Mouse (Mus musculus): Measurements from ENCODE around the gene Slc39a13. TPM values are rescaled to one million over a fixed set of nuclear protein-coding genes. Genes with fewer than 3 reads are reported as not detected.
A peak's percentile ranks its signal among the peaks of the same experiment; 100 is the strongest.

Slc39a13 gene
- 29.7 and 32.3 TPM in 2 replicates for polyA plus RNA-seq (2014; fragmentation: Nextera tagmentation; extraction: Ambion mirVana)

DNA sequence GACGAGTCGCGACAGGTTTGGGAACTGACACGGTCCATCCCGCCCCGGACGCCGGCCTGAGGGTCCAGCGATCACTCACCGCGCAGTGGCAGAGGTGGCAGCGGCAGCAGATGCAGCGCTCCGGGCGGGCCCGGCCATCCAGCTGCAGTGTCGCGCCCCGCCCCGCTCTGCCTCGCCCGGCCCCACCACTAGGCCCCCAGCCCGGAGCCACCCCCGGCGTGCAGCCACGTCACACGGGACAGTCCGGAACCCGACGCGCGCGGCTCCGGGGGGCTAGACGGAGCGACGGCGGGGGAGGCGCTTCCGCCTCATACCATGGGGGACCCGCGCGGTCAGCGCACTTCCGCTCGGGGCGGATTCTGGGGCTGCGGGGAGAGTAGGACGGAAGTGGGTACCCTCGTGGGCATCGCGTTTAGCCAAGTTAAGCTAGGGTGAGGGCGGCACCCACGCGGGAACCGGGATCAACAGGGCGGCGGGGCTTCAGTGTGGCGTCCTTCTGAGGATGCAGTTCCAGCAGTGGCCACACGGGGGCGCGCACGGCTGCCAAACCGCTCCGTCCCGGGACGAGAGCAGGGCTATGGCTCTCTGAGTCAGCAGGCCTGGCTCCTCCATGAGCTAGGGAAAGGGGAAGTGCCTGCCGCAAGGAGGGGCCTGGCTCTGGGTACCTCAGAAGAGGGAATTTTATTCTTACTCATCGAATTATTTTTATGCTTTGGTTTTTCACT, at the start of gene Slc39a13:
Slc39a13 (minus strand) TSS at position 342 of the 725 bp plus-strand sequence.
- Histone ChIP-seq H3K9ac (ENCODE audit: low read length) (peak within 1 kb of the TSS; percentile 57), H3K4me1 (replicated peaks; ENCODE audit: control insufficient read depth, insufficient read depth, low read length) (peaks cover 12% of the 10 kb centered on the region), H3K36me3 (ENCODE audit: control insufficient read depth, insufficient read depth, low read length) (peaks cover 9% of the 10 kb centered on the region; the same call in 1 of the 2 replicates), H3K4me2 (ENCODE audit: low read length) (peak within 1 kb of the TSS; percentile 65), H3K9me3 (ENCODE audit: control insufficient read depth, low read length) (no peaks in the 10 kb centered on the region), H3K4me3 (ENCODE audit: low read depth, low read length) (peak within 1 kb of the TSS; percentile 71), H3K27me3 (replicated peaks; ENCODE audit: control insufficient read depth, insufficient read depth, low read length) (no peaks in the 10 kb centered on the region), H3K27ac (ENCODE audit: low read depth) (peak within 1 kb of the TSS; percentile 79)
- under 1% methylated on average over 63 of the region's 69 CpGs for WGBS
- DNase-seq (ENCODE audit: low spot score) (peak; percentile 100), ATAC-seq (replicated peaks; ENCODE audit: low FRiP score, low TSS enrichment, low read depth) (peak; percentile 97)

GRCm38 (mm10) chr2:91119551-91119950, 49.3 kb upstream of the Slc39a13 start:
- Histone ChIP-seq H3K9ac (ENCODE audit: low read length) (no peak overlapping the region), H3K9me3 (ENCODE audit: control insufficient read depth, low read length) (no peaks in the 10 kb centered on the region), H3K27ac (ENCODE audit: low read depth) (no peak overlapping the region), H3K4me3 (ENCODE audit: low read depth, low read length) (no peak overlapping the region), H3K4me2 (ENCODE audit: low read length) (no peak overlapping the region), H3K4me1 (replicated peaks; ENCODE audit: control insufficient read depth, insufficient read depth, low read length) (0 out of 2 replicates have a peak, but pooled peaks cover 3% of the 10 kb centered on the region), H3K36me3 (ENCODE audit: control insufficient read depth, insufficient read depth, low read length) (no peaks in the 10 kb centered on the region), H3K27me3 (replicated peaks; ENCODE audit: control insufficient read depth, insufficient read depth, low read length) (no peaks in the 10 kb centered on the region; the same call in 1 of the 2 replicates)
- WGBS = 90% methylated on average over 6 of the region's 6 CpGs
- no peak for ATAC-seq (replicated peaks; ENCODE audit: low FRiP score, low TSS enrichment, low read depth)
- no peak for DNase-seq (ENCODE audit: low spot score)

GRCm38 (mm10) chr2:91119061-91119460, 48.8 kb upstream of the Slc39a13 start:
- Histone ChIP-seq H3K9ac (ENCODE audit: low read length) (no peak overlapping the region), H3K4me1 (replicated peaks; ENCODE audit: control insufficient read depth, insufficient read depth, low read length) (0 out of 2 replicates have a peak, but pooled peaks cover 3% of the 10 kb centered on the region), H3K9me3 (ENCODE audit: control insufficient read depth, low read length) (no peaks in the 10 kb centered on the region), H3K4me2 (ENCODE audit: low read length) (no peak overlapping the region), H3K4me3 (ENCODE audit: low read depth, low read length) (no peak overlapping the region), H3K27ac (ENCODE audit: low read depth) (no peak overlapping the region), H3K27me3 (replicated peaks; ENCODE audit: control insufficient read depth, insufficient read depth, low read length) (no peaks in the 10 kb centered on the region; the same call in 1 of the 2 replicates), H3K36me3 (ENCODE audit: control insufficient read depth, insufficient read depth, low read length) (no peaks in the 10 kb centered on the region)
- ATAC-seq (replicated peaks; ENCODE audit: low FRiP score, low TSS enrichment, low read depth) (no peak), DNase-seq (ENCODE audit: low spot score) (no peak)
- WGBS = 92% methylated on average over 19 of the region's 19 CpGs

DNA sequence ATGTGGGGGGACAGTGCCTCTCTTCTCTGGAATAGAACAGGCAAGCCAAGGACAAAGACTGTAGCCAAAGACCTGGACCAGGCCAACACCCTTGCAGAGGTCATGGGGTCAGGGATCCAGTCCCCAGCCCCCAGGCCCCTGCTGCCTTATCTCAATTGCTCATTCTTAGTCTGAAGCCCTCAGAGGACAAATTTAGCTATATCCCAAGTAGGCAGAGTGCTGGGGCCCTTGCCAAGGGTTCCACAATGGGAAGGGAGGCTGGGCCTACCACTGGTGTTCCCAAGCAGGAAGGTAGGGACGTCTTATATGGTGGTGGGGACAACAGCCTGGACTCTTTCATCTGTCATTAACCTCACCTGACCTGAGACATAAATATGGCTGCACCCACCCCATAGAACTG, 48.4 kb upstream of the Slc39a13 start:
- H3K9ac ChIP-seq (ENCODE audit: low read length) = no peak overlapping the region
- H3K9me3 ChIP-seq (ENCODE audit: control insufficient read depth, low read length) = no peaks in the 10 kb centered on the region
- H3K36me3 ChIP-seq (ENCODE audit: control insufficient read depth, insufficient read depth, low read length) = no peaks in the 10 kb centered on the region
- 0 out of 2 replicates have a peak, but pooled peaks cover 3% of the 10 kb centered on the region for H3K4me1 ChIP-seq (replicated peaks; ENCODE audit: control insufficient read depth, insufficient read depth, low read length)
- no peak for DNase-seq (ENCODE audit: low spot score)
- no peak for ATAC-seq (replicated peaks; ENCODE audit: low FRiP score, low TSS enrichment, low read depth)
- no peaks in the 10 kb centered on the region; the same call in 1 of the 2 replicates for H3K27me3 ChIP-seq (replicated peaks; ENCODE audit: control insufficient read depth, insufficient read depth, low read length)
- 58% methylated on average over 1 of the region's 1 CpGs for WGBS
- no peak overlapping the region for H3K4me3 ChIP-seq (ENCODE audit: low read depth, low read length)
- H3K27ac ChIP-seq (ENCODE audit: low read depth) = no peak overlapping the region
- no peak overlapping the region for H3K4me2 ChIP-seq (ENCODE audit: low read length)

- Histone ChIP-seq H3K4me1 (replicated peaks; ENCODE audit: control insufficient read depth, insufficient read depth, low read length) (0 out of 2 replicates have a peak, but pooled peaks cover 3% of the 10 kb centered on the region), H3K27me3 (replicated peaks; ENCODE audit: control insufficient read depth, insufficient read depth, low read length) (no peaks in the 10 kb centered on the region; the same call in 1 of the 2 replicates), H3K9ac (ENCODE audit: low read length) (no peak within 1 kb of the TSS), H3K36me3 (ENCODE audit: control insufficient read depth, insufficient read depth, low read length) (no peaks in the 10 kb centered on the region), H3K4me2 (ENCODE audit: low read length) (no peak within 1 kb of the TSS), H3K4me3 (ENCODE audit: low read depth, low read length) (no peak within 1 kb of the TSS), H3K27ac (ENCODE audit: low read depth) (no peak within 1 kb of the TSS), H3K9me3 (ENCODE audit: control insufficient read depth, low read length) (no peaks in the 10 kb centered on the region)
- ATAC-seq (replicated peaks; ENCODE audit: low FRiP score, low TSS enrichment, low read depth) (no peak), DNase-seq (ENCODE audit: low spot score) (no peak)
- WGBS = 82% methylated on average over 11 of the region's 11 CpGs
These were observed 47.5 kb upstream of the Slc39a13 start, which contains the start of gene Mybpc3 for GRCm38 (mm10) chr2:91117585-91118275. Gene Mybpc3, plus strand, starts transcription at chr2:91118144.

DNA sequence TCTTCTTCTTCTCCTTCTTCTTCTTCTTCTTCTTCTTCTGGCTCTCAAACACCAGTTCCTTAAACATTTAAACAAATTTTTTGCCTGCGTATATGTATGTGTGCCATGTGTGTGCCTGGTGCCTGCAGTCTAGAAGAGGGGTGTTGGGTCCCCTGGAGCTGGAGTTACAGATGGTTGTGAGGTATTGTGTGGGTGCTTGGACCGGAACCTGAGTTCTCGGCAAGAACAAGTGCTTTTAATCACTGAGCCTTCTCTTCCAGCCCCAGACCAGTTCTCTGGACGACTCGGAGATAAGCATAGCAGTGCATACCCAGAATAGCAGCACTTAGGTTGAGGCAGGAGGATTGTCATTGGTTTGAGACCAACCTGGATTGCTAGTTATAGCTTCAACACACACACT, 46.6 kb upstream of the Slc39a13 start:
- Histone ChIP-seq H3K27ac (ENCODE audit: low read depth) (no peak overlapping the region), H3K4me2 (ENCODE audit: low read length) (no peak overlapping the region), H3K27me3 (replicated peaks; ENCODE audit: control insufficient read depth, insufficient read depth, low read length) (no peaks in the 10 kb centered on the region; the same call in 1 of the 2 replicates), H3K9ac (ENCODE audit: low read length) (no peak overlapping the region), H3K4me1 (replicated peaks; ENCODE audit: control insufficient read depth, insufficient read depth, low read length) (0 out of 2 replicates have a peak, but pooled peaks cover 3% of the 10 kb centered on the region), H3K9me3 (ENCODE audit: control insufficient read depth, low read length) (no peaks in the 10 kb centered on the region), H3K36me3 (ENCODE audit: control insufficient read depth, insufficient read depth, low read length) (no peaks in the 10 kb centered on the region), H3K4me3 (ENCODE audit: low read depth, low read length) (no peak overlapping the region)
- DNase-seq (ENCODE audit: low spot score) (no peak), ATAC-seq (replicated peaks; ENCODE audit: low FRiP score, low TSS enrichment, low read depth) (no peak)
- 86% methylated on average over 5 of the region's 5 CpGs for WGBS

DNA sequence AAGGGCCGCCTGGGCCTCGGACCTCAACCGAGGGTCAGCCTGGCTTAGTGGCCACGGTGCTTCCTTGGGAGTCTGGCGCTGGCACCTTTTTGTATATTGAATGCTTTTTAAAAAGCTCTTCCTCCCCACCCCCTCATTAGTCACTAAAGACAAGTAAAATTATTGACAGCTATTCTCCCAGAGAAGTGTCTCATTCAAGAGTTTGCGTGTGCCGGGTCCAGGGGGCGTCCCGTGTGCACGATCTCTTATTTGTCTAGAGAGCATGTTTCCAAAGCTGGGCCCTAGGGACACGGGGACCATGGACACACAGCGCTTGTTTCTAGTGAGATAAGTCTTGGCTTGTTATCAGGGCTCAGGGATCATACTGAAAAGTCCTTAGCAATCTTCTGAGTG, 45.4 kb upstream of the Slc39a13 start:
- H3K27ac ChIP-seq (ENCODE audit: low read depth) = no peak overlapping the region

DNA sequence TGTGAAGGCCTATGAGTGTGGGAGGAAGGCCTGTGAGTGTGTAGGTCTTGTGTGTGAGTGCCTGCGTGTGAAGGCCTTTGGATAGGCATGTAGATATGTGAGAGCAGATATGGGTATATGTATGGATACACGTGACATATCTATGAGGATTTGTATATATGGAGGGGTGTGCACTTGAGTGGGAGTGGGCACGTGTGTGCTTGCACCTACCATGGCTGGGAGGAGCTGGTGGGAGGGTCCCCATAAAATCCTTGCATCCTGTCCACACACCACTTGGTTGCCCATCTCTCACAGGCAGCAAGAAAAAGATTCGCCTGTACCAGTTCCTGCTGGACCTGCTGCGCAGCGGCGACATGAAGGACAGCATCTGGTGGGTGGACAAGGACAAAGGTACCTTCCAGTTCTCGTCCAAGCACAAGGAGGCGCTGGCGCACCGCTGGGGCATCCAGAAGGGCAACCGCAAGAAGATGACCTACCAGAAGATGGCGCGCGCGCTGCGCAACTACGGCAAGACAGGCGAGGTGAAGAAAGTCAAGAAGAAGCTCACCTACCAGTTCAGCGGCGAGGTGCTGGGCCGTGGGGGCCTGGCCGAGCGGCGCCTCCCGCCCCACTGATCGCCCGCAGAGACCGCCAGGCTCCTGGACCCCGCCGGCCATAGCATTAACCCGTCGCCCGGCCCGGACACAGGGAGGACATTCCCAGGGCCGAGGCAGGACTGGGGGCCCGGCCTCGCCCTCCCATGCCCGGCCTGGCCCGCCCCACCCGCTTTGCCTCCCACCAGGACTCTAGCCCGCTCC, 44.8 kb upstream of the Slc39a13 start:
- DNase-seq (ENCODE audit: low spot score) = peak; percentile 99
- H3K4me2 ChIP-seq (ENCODE audit: low read length) = peak overlapping the region; percentile 81
- H3K4me1 ChIP-seq (replicated peaks; ENCODE audit: control insufficient read depth, insufficient read depth, low read length) = 0 out of 2 replicates have a peak, but pooled peaks cover 3% of the 10 kb centered on the region
- no peak overlapping the region for H3K27ac ChIP-seq (ENCODE audit: low read depth)
- no peaks in the 10 kb centered on the region for H3K36me3 ChIP-seq (ENCODE audit: control insufficient read depth, insufficient read depth, low read length)
- H3K27me3 ChIP-seq (replicated peaks; ENCODE audit: control insufficient read depth, insufficient read depth, low read length) = no peaks in the 10 kb centered on the region; the same call in 1 of the 2 replicates
- H3K9me3 ChIP-seq (ENCODE audit: control insufficient read depth, low read length) = no peaks in the 10 kb centered on the region
- 7% methylated on average over 39 of the region's 42 CpGs for WGBS
- peak overlapping the region; percentile 38 for H3K9ac ChIP-seq (ENCODE audit: low read length)
- peak; percentile 72 for ATAC-seq (replicated peaks; ENCODE audit: low FRiP score, low TSS enrichment, low read depth)
- peak overlapping the region; percentile 35 for H3K4me3 ChIP-seq (ENCODE audit: low read depth, low read length)

More for the DNA sequence above, 45.4 kb upstream of the Slc39a13 start:
- H3K4me2 ChIP-seq (ENCODE audit: low read length) = peak overlapping the region; percentile 81
- peak overlapping the region; percentile 35 for H3K4me3 ChIP-seq (ENCODE audit: low read depth, low read length)
- 34% methylated on average over 12 of the region's 12 CpGs for WGBS
- ATAC-seq (replicated peaks; ENCODE audit: low FRiP score, low TSS enrichment, low read depth) = no peak
- 0 out of 2 replicates have a peak, but pooled peaks cover 3% of the 10 kb centered on the region for H3K4me1 ChIP-seq (replicated peaks; ENCODE audit: control insufficient read depth, insufficient read depth, low read length)
- peak overlapping the region; percentile 38 for H3K9ac ChIP-seq (ENCODE audit: low read length)
- no peaks in the 10 kb centered on the region for H3K9me3 ChIP-seq (ENCODE audit: control insufficient read depth, low read length)
- H3K36me3 ChIP-seq (ENCODE audit: control insufficient read depth, insufficient read depth, low read length) = no peaks in the 10 kb centered on the region
- H3K27me3 ChIP-seq (replicated peaks; ENCODE audit: control insufficient read depth, insufficient read depth, low read length) = no peaks in the 10 kb centered on the region; the same call in 1 of the 2 replicates
- peak; percentile 56 for DNase-seq (ENCODE audit: low spot score)

Measured in intestine, embryonic 14.5 days (tissue).